Mouse (Mus musculus): ENCODE measurements around the gene Foxm1. TPM values are rescaled to one million over a fixed set of nuclear protein-coding genes. Genes with fewer than 3 reads are reported as not detected.
"Not testable (repeated sequence)": the region's sequence is repeated elsewhere in the genome, so short reads cannot be mapped to it uniquely, and the experiment has no call there.

Gene Foxm1
- polyA plus RNA-seq, 3 experiments from 2014 or later: 2.0 to 9.6 (median 2.7) TPM

GRCm38 (mm10) chr6:128376371-128377085 is 13.8 kb downstream of the Foxm1 start:
- no peak for ATAC-seq

- ATAC-seq: no peak
Observed at GRCm38 (mm10) chr6:128379636-128380035, 16.9 kb downstream of the Foxm1 start.

- not testable (repeated sequence) for ATAC-seq
Observed at GRCm38 (mm10) chr6:128380594-128381167, 17.9 kb downstream of the Foxm1 start.

GRCm38 (mm10) chr6:128381254-128381653 is 18.5 kb downstream of the Foxm1 start:
- no peak for ATAC-seq

DNA sequence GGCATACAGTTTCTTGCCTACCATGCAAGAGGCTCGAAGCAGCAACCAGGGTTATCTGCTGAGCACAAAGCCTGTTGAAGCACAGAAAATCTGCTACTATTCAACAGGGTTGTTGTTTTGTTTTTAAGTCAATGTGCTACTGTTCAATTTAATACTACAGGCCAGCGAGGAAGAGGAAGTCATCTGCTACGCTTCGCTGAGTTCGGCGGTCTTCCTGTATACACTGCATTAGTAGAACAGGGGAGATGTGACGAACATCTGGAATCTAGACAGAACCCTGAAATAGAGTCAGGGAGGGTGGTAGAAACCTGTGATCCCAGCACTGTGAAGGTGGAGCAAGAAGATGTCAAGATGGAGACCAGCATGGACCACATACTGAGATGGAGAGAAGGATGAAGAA is 21.0 kb downstream of the Foxm1 start:
- ATAC-seq: no peak

GRCm38 (mm10) chr6:128385026-128385425 is 22.3 kb downstream of the Foxm1 start:
- ATAC-seq: no peak

DNA sequence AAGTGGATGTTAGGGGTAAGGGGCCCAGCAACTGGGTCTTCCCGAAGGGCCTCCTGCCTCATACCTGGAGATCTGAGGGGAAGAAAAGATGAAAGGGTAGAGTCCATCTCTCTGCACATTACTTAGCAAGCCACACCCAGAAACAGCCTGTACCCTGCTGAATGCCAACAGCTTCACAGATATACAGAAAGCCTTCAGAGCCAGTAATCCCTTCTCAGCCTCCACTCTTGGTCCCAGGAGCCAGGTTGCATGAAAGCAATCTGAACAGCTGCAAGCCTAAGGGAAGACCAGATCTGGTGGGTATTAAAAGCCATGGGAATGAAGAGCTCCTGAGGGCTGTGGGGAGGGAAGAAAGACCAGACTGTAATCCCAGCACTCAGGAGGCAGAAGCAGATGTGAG is 26.4 kb downstream of the Foxm1 start:
- no peak for ATAC-seq

- ATAC-seq: no peak
Observed at GRCm38 (mm10) chr6:128390683-128391082, 27.9 kb downstream of the Foxm1 start.

DNA sequence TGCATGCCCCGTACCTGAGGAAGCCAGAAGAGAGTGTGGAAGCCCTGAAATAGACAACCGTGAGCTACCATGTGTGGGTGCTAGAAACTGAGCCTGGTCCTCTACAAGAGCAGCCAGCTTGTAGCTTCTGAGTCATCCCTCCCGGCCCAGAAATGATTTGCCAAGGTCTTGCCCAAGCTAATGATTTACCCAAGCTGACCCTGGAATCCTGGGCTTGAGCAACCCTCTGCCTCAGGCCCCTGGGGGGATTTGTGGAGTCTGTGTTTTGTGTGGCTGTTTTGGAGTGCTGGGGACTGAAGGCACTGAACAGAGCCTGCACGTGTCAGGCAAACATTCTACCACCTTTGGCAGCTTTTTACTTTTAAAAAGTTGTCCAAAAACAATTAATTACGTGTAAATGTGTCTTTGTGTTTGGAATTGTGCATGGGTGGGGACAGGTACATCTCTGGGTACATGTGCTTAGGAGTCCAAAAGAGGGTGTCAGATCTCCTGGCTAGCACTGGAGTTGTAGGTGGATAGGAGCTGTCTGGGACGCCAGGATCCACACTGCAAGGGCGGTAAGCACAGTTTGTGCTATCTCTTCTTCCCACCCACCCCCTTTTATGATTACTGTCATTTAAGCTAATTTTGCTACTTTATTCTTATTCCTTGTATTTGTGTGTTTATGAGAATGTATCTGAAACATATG is 35.0 kb downstream of the Foxm1 start:
- no peak for ATAC-seq

DNA sequence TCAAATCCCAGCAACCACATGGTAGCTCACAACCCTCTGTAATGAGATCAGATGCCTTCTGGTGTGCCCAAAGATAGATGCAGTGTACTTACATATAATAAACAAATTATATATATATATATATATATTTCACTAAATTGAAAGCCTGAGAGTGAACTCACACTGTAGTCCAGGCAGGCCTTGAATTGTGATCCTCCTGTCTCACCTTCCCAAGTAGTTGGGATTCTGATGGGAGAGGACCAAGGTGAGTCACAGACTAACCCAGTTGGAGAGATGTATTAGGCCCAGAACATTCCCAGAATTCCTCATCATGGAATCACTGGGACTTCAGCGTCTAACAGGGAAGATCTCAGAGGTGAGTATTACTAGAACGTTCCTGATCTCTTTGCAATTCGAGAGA is 36.2 kb downstream of the Foxm1 start, which contains the start of gene Nrip2:
Gene Nrip2 (plus strand): TSS at position 301 of the 400 bp plus-strand sequence.
- no peak for ATAC-seq

DNA sequence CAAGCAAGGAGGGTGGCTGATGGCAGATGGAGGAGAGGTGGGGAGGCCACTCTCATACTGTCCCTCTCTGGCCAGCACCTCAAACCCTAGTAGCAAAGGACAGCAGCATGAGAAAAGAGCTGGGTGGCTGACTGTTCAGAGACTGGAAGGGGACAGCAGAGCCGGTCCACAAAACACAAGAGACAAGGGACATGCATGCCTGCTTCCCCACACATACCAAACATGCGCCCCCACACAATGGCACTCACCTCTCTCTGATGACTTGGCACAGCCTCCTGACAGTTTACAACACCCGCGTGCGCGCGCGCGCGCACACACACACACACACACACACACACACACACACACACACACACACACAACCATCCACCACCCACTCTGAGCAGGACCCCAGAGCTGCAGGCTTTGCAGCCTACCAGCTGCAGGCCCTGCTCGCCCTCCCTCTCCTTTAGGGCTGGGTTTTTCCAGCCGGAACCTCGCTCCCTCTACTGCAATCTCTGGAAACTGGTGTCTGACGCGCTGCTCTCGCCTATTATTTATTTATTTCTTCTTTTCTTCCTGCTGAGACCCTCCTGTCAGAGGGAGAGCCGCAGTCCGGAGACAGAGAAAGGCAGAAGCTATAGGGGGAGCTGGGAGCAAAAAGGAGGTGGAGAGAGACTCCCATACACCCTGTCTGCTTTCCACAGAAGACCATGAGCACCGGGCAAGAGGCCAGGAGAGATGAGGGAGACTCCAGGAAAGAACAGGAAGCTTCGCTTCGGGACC is 36.8 kb downstream of the Foxm1 start:
- no peak for ATAC-seq

- no peak for ATAC-seq
Observed at GRCm38 (mm10) chr6:128404708-128405107, 41.9 kb downstream of the Foxm1 start.

DNA sequence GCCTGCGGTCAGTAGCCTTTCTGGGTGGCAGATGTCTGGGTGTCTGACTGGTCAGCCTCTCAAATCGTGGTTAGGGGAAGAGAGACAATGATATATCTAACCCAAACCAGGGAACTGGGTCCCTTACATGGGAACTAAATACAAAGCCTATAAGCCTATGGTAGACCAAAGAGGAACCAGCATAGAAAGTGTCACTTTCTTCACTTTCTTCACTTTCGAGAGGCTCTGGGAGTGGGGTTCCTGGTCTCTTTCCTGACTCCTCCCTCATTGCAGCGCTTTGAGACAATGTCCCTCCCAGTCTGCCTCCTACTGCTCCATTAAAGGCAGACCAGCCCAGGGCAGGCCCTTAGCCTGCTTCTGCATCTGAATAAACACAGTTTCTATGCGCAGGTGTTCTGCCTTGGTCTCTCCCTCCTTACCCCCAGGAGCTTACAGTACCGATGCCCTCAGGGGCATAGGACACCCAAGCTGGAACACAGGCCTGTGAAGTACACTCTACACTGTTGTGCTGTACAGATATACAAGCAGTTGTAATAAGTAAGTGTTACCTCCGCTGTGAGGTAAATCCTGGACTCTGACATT is 45.9 kb downstream of the Foxm1 start:
- no peak for ATAC-seq

DNA sequence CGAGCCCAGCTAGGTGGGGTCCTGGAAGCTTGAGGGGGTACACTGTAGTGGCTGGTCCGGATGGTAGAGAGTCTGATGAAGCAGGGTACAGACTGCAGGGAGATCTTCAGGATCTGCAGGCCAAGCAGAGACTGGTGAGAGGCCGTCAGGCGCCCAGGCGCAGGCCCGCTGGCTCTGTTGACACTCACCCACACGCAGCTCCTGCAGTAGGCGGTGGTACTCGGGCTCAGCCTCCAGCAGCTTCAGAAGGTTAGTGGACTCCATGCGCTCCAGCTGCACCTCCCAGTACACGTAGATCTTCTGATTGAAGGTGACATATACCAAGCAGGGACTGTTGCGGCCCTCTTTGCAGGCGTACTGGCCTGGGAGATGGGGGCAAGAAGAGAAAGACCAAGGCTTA is 47.5 kb downstream of the Foxm1 start:
- ATAC-seq: no peak

GRCm38 (mm10) chr6:128411115-128411514 is 48.3 kb downstream of the Foxm1 start:
- peak; percentile 76 for ATAC-seq

GRCm38 (mm10) chr6:128416169-128416568 is 53.4 kb downstream of the Foxm1 start:
- no peak for ATAC-seq

- ATAC-seq: no peak
Observed at GRCm38 (mm10) chr6:128418076-128418475, 55.3 kb downstream of the Foxm1 start.

DNA sequence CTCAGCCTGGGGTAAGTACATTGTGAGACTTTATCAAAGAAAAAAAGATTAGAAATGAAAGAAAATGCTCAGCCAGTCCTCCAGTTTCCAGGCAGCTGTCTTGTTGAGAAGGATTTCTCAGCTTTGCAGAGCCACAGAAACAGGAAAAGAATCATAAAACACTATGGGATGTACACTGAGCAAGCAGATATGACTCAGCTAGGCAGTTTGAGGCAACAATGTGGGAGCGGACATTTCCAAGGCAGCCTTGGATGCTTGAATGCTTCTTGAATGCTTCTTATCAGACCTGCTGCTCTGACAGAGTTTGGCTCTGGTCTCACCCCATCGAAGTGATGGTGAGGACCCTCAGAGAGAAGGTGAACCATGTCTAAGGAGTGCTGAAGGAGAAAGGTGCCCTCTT is 58.3 kb downstream of the Foxm1 start:
- ATAC-seq: no peak

- ATAC-seq: no peak
Observed at GRCm38 (mm10) chr6:128421480-128421879, 58.7 kb downstream of the Foxm1 start.

GRCm38 (mm10) chr6:128423496-128424268 is 60.9 kb downstream of the Foxm1 start:
- ATAC-seq: no peak

- ATAC-seq: peak; percentile 92
Observed at GRCm38 (mm10) chr6:128424269-128425019, 61.7 kb downstream of the Foxm1 start, which contains the start of gene Itfg2. Itfg2 (minus strand) TSS chr6:128424931.
